Mouse (Mus musculus): Measurements from ENCODE around the gene Itpr1. TPM values are rescaled to one million over a fixed set of nuclear protein-coding genes. Genes with fewer than 3 reads are reported as not detected.

The Itpr1 gene
- total RNA-seq, 2 experiments from 2014 or later = 17.0 to 18.8 TPM

- no peak for DNase-seq
- intact Hi-C loops (cut with DNase I; ENCODE audit: low total_unique reads) = no loop called here
Measured at GRCm38 (mm10) chr6:108236411-108236921, 23.6 kb downstream of the Itpr1 start.

- intact Hi-C loops (cut with DNase I; ENCODE audit: low total_unique reads) = no loop called here
- no peak for DNase-seq
Measured at GRCm38 (mm10) chr6:108236996-108237395, 24.1 kb downstream of the Itpr1 start.

GRCm38 (mm10) chr6:108237585-108237984 lies 24.7 kb downstream of the Itpr1 start:
- DNase-seq = no peak
- intact Hi-C loops (cut with DNase I; ENCODE audit: low total_unique reads) = no loop called here

- no peak for DNase-seq
- intact Hi-C loops (cut with DNase I; ENCODE audit: low total_unique reads) = no loop called here
Measured at GRCm38 (mm10) chr6:108238011-108238410, 25.1 kb downstream of the Itpr1 start.

- intact Hi-C loops (cut with DNase I; ENCODE audit: low total_unique reads) = no loop called here
- DNase-seq = no peak
Measured at GRCm38 (mm10) chr6:108239056-108239455, 26.2 kb downstream of the Itpr1 start.

GRCm38 (mm10) chr6:108240004-108240403 lies 27.1 kb downstream of the Itpr1 start:
- intact Hi-C loops (cut with DNase I; ENCODE audit: low total_unique reads) = no loop called here

GRCm38 (mm10) chr6:108240754-108241153 lies 27.9 kb downstream of the Itpr1 start:
- no peak for DNase-seq
- intact Hi-C loops (cut with DNase I; ENCODE audit: low total_unique reads) = no loop called here

More at GRCm38 (mm10) chr6:108240004-108240403, 27.1 kb downstream of the Itpr1 start:
- no peak for DNase-seq

- no peak for DNase-seq
- intact Hi-C loops (cut with DNase I; ENCODE audit: low total_unique reads) = no loop called here
Measured at GRCm38 (mm10) chr6:108244571-108244970, 31.7 kb downstream of the Itpr1 start.

GRCm38 (mm10) chr6:108246369-108247085 lies 33.6 kb downstream of the Itpr1 start:
- DNase-seq = no peak
- intact Hi-C loops (cut with DNase I; ENCODE audit: low total_unique reads) = no loop called here

GRCm38 (mm10) chr6:108247211-108247610 lies 34.3 kb downstream of the Itpr1 start:
- DNase-seq = no peak
- intact Hi-C loops (cut with DNase I; ENCODE audit: low total_unique reads) = no loop called here

- no peak for DNase-seq
Measured at GRCm38 (mm10) chr6:108248519-108248918, 35.6 kb downstream of the Itpr1 start.

GRCm38 (mm10) chr6:108249031-108249917 lies 36.4 kb downstream of the Itpr1 start:
- no peak for DNase-seq
- intact Hi-C loops (cut with DNase I; ENCODE audit: low total_unique reads) = no loop called here

More at GRCm38 (mm10) chr6:108248519-108248918, 35.6 kb downstream of the Itpr1 start:
- intact Hi-C loops (cut with DNase I; ENCODE audit: low total_unique reads) = no loop called here

- DNase-seq = no peak
- intact Hi-C loops (cut with DNase I; ENCODE audit: low total_unique reads) = no loop called here
Measured at GRCm38 (mm10) chr6:108249918-108250225, 37.0 kb downstream of the Itpr1 start.

- no peak for DNase-seq
- intact Hi-C loops (cut with DNase I; ENCODE audit: low total_unique reads) = no loop called here
Measured at GRCm38 (mm10) chr6:108250416-108250815, 37.5 kb downstream of the Itpr1 start.

- intact Hi-C loops (cut with DNase I; ENCODE audit: low total_unique reads) = no loop called here
- no peak for DNase-seq
Measured at GRCm38 (mm10) chr6:108252565-108253360, 39.9 kb downstream of the Itpr1 start.

- no peak for DNase-seq
- intact Hi-C loops (cut with DNase I; ENCODE audit: low total_unique reads) = no loop called here
Measured at GRCm38 (mm10) chr6:108254132-108255064, 41.5 kb downstream of the Itpr1 start.

- DNase-seq = no peak
- intact Hi-C loops (cut with DNase I; ENCODE audit: low total_unique reads) = no loop called here
Measured at GRCm38 (mm10) chr6:108255880-108256279, 43.0 kb downstream of the Itpr1 start.

- intact Hi-C loops (cut with DNase I; ENCODE audit: low total_unique reads) = no loop called here
- DNase-seq = no peak
Measured at GRCm38 (mm10) chr6:108257225-108257624, 44.3 kb downstream of the Itpr1 start.

GRCm38 (mm10) chr6:108258631-108259030 lies 45.7 kb downstream of the Itpr1 start:
- intact Hi-C loops (cut with DNase I; ENCODE audit: low total_unique reads) = no loop called here

More at GRCm38 (mm10) chr6:108258631-108259030, 45.7 kb downstream of the Itpr1 start:
- DNase-seq = no peak

Data from gastrocnemius, postnatal 14 days (tissue).